Mouse (Mus musculus) T-helper 17 cell (primary cell): ENCODE measurements at regions not wholly inside any gene's neighbourhood (a gene's known extent, or its start where the extent isn't known, plus 50 kb on each side); places are given as distances from the start of the nearest gene placed in this dataset.
"Not testable (repeated sequence)": the region's sequence is repeated elsewhere in the genome, so short reads cannot be mapped to it uniquely, and the experiment has no call there.

ENCODE experiments used
- in situ Hi-C, 2 experiments: fragments of 300-600 bp; cut with MboI, MseI; formaldehyde crosslinking; loops; 1 replicate in 1 of 2; 2 replicates in 1 of 2; pipeline ENCODE4 v1.15.1; 2025; ENCODE audit warnings: high pct_unique_total_duplicates in 2 of 2

DNA sequence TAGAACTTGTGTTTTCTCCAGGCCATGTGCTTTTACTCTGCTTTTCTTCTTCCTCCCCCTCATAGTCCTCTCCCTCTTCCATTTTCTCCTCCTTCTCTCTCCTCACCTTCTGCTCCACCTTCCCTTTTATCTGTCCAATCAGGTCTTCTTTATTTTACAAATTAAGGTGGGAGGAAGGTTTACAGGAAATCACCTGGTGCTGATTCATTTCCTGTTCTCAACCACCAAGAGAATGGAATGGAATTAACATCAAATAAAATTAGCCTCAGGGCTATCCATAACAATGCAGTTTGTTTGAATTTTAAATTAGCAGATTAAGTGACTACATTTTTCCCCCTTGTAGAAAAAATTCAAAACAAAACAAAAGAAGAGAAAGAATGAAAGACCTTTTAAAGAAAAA lies 414.3 kb upstream of the Slc39a10 start:
- in situ Hi-C loops, result no loop called here

DNA sequence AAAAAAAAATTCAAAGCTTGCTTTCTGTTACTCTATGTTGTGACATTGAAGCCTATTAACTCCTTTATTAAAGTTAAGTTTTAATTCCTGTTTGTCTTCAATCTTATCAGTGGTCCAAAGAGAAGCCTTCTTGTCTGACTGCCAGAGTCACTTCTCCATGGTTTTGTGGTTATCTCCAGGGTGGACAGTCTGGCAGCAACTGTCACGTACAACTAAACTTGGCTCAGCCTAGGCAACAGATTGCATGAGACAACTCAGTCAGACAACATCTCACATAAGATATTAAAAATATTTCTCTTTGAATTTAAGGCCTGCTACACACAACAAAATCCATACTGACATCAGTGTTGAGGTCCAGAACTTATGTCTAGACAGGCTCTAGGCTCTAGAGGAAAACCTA lies 406.7 kb upstream of the Slc39a10 start:
- in situ Hi-C loops, result no loop called here

DNA sequence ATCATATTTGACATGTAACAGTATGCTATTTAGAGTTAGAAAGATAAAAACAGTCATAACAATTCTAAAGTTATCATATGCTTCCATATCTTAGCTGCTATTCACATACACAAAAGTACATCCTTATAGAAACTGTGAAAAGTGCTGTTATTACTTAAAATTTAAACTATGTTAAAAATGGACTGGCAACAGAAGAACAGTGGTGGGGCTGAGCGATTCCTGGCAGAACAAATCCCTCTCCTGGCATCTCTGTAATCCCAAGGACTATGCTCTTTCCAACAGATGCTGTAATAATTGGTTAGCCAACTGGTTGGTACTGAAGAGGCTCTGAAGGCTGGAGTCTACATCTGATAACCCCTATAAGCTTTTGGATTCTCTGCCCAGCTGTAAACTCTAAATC lies 393.0 kb upstream of the Slc39a10 start:
- in situ Hi-C loops, result loop anchor here in 1 of 2 experiments (10.0 kb wide), 2 partner anchors 1661 to 1929 kb away; no protein-coding TSS in a partner anchor

DNA sequence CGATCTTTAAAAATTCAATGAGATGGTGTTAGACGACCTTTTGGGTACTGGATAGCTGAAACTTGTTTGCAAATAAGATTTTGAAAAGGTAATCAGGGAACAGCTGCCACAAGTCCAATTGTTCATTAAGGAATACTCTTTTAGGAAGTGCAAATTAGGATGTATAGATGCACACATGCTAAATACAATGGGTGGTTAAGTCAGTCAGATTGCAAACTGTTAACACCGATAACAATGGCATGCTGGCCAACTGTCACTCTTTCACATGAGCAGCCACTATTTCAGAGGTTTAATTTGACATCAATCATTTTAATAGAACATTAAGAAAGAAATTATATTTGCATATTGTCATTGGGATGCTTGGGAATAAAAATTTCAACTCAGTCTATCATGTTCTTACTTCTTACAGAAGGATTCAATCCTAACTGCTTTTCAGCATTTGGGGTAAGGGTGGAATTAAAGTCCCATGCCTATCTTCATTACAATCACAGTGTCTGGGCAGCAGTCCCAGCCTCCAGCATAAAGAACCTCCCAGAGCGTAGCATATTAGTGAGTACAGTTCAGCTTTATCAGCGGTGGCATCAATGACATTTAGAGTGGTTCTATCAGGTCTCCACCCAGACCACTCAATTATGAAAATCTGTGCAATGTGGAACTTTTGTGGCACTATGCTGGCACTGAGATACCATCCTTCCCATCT lies 385.8 kb upstream of the Slc39a10 start:
- in situ Hi-C loops, result no loop called here

DNA sequence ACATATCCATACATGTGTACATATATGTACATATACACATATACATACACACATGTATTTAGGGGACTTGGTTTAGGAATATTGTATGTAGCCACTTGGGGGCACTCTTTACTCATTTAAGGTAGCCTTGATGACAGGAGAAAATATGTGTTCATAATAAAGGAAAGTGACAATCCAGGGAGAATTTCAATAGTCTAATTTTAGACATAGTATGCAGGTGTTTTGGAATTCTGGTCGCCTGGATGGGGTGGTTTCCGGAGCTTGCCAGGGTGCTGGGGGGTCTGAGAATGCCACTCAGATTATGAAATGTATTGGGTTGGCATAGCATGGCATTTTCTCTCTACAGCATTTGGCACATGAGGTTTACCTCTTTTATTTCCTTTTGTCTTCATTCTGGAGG lies 385.2 kb upstream of the Slc39a10 start:
- in situ Hi-C loops, result no loop called here

DNA sequence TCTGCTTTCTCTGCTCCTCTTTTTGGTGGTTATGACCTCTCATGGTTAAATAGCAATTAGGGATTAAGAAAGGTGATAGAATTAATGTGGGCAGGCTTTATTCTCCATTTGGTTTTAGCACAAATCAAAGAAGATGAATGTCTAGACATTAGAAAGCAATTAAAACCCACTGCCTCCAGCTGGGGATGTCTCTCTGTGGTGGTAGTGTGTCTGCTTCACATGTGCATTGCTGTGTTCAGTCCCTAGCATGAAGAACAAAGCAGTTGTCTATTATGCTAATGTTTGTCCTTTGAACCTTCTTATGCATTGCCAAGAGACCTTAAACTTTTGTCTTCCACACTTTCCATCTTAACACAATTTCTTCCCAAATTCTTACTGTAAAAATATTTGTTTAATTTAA lies 379.5 kb upstream of the Slc39a10 start:
- in situ Hi-C loops, result no loop called here

DNA sequence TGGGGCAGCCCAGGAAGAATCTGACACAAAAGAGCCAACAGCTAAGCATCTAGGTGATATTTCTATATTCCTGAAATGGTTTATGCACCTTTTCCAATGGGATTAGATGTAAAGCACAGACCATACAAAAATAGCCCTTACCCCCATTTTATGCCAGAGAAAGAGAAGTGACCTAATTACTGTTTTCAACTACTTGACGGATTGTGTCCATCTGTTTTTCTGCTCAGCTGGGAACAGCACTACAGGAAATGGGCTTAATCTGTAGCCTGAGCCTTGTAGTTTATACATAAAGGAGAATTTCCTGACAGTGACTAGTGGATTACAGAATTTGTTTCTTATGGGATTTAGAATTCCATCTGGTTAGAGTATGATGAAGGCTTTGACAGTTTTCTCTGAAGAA lies 371.0 kb upstream of the Slc39a10 start:
- in situ Hi-C loops, result no loop called here

DNA sequence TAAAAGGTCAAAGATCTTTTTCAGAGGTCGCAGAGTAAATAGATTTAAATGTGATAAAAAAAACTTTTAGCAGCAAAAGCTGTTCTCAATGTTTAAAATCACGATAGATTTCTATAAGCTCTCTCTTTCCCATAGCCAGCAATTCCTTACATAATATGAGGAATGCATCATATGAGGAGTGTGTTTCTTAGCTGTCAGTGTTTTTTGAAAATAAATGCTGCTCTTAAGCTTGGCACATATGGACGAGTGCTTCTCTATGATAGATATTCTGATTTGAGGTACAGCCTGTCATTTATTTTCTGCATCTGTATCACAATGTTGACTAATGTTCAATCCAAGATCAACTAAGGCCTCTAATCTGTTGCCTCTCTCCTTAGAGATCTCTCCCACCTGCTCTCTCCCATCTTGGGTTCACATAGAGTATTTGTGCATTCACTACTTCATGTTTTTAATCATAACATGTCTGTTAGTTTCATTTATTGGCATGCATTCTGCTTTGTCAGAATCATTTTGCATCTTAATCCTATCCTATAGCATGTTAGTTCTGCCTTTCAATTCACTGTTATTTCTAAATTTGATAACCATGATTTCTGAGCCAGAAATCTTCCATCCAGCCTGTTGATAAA lies 369.0 kb upstream of the Slc39a10 start:
- in situ Hi-C loops, result no loop called here

DNA sequence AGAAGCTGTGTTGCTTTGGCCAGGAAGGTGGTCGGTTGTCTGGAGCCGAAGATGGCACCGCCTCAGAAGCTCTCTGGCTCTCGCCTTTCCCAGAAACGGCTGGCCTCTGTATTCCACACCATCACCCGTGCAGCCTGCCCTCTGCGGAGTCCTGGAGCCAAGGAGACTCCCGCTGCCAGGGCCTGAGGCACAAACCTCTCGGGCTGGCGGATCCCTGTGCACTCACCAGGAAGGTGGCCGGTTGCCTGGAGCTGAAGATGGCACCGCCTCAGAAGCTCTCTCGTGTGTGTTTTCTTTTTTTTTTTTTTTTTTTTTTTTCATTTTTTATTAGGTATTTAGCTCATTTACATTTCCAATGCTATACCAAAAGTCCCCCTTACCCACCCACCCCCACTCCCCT lies 358.1 kb upstream of the Slc39a10 start:
- in situ Hi-C loops, result not testable (repeated sequence)

DNA sequence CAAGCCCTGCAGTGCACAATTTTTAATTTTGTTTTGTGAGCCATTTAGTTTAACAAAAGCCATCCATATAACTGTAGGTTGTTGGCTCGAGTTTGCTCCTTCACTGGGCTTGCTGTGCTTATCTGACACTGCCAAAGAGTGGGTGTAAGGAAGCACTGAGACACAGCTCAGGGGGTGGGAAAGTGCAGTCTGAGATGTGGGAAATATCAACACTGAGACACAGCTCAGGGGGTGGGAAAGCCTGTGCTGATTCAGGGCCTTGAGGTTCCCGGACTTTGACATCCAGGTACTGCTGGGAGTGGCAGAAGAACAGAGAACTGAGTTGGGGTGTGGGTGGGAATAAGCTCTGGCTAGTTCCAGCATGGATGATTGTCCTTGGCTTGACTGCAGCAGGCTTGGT lies 324.4 kb upstream of the Slc39a10 start:
- in situ Hi-C loops, result no loop called here

DNA sequence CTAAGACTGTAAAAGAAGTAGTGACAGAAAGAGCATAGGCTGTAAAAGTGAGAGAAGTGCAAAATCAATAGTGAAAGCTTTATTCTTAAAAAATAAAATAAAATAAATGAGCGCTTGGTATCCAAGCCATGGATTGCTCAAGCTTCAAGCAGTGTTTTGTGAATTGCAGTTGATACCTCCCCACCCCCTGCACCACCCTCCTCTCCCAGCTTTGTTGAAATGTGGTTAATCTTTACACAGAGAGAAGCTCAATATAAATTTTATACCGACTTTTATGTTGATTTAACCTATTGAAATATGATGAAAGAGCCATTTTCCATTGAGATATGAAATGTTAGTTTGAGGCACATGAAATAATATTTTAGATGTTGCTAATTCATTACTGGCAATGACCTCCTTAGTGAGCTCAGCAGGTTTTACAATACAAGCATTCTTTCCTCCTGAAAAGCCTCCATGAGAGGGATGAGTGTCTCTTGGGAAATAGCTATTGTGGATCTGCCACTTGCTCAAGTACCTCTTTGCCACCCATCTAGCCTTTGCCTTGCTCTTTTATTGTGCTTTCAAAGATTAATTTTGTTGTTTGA lies 323.9 kb upstream of the Slc39a10 start:
- in situ Hi-C loops, result no loop called here

DNA sequence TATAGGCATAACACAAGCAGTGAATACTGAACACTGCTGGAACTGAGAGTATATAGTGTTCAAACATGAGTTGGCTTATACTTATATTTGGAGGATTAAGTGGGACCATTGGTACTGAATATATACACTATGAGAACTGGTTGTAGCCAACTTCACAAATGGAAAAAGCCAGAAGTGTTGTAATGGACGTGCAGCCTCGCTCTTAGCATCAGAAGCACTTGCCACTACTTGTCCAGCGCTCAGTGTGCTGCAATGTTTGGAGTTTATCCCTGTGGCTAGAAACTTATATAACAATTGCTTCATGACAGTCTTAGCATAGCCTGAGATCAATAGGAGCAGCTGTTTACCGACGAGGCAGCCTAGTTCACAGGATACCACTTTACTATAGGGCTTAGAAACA lies 320.8 kb upstream of the Slc39a10 start:
- in situ Hi-C loops, result no loop called here

DNA sequence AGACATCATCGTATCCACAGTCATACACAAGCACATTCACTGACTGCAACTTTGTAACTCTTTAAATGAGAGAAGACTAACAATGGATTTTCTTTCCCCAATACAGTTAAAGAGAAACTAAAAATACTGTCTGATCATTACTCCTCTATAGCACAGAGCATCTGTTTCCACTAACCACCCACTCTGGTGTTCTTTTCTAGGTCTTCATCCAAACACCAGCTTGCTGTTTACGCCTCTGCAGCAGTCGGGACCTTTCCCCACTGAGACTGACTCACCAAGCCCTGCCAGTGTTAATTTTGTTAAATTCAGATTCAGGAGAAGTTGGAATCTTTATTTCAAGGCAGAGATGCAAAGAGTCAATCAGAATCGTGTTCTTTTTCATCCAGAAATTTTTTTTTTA lies 300.3 kb upstream of the Slc39a10 start:
- in situ Hi-C loops, result no loop called here

DNA sequence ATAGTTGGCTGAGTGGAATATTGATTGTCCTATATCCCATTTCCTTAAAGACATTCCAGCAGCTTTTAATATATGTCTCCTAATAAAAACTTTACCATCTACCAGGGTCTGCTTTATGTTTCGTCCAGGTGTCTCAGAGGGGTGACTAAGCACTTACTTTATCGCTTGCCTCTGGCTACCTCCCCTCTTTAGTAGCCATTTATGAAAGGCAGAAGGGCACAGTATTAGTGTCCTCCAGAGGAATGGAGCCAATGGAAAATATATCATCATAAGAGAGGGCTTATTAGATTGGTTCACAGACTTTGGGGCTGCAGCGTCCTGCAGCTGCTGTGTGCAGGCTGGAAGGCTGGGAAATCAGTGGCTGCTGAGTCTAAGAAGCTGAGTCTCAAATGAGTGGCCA lies 271.8 kb upstream of the Slc39a10 start:
- in situ Hi-C loops, result no loop called here

DNA sequence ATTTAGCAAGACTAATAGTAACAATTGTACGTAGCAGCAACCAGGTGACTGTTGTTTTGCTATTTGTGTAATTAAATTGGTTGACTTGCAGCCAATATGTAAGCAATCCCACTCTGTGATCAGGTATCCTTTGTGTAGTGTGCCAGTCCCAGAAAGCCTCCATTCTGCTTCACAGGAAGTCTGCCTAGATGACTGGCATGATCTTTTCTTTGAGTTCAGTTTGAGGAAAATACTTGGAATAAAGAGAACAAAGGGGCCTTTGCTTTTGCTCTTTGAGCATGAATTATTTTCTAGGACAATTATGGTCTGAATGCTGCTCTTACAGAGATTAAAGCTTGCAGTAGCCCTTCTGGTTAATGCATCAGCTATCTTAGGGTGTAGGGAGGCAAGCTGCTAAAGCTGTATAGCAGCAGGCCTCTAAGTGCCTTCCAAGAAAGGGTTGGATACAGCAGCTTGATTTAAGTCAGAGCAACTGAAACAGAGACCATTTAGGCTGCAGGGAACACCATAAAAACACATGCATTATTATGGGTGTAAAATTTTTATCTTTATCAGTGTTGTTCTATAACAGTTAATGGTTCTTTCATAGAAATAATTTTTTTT lies 271.3 kb upstream of the Slc39a10 start:
- in situ Hi-C loops, result no loop called here

DNA sequence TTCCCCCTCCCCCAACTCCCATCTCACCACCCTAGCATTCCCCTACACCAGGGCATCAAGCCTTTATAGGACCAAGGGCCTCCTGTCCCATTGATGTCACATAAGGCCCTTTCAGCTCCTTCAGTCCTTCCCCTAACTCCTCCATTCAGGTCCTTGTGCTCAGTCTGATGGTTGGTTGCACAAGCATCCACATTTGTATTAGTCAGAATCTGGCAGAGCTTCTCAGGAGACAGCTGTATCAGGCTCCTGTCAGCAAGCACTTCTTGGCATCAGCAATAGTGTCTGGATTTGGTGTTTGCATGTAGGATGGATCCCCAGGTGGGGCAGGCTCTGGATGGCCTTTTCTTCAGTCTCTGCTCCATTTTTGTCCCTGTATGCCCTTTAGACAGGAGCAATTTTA lies 237.4 kb upstream of the Slc39a10 start:
- in situ Hi-C loops, result not testable (repeated sequence)

DNA sequence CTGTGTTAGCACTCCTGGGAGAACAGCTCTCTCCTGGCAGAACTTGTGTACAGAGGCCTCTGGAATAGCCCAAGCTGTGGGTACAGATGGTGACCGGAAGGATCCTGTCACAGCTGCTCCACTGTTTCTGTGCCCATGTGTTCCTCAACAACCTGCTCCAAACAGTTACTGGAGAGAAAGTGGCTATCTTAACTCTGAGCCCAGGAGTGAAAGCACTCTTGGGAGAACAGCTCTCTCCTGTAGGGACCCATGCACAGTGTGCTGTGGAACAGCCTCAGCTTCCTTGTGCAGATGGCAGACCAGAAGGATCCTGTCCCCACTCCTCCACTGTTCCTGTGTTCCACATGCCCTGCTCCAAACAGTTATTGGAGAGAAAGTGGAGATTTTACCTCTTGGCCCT lies 227.0 kb upstream of the Slc39a10 start:
- in situ Hi-C loops, result no loop called here

DNA sequence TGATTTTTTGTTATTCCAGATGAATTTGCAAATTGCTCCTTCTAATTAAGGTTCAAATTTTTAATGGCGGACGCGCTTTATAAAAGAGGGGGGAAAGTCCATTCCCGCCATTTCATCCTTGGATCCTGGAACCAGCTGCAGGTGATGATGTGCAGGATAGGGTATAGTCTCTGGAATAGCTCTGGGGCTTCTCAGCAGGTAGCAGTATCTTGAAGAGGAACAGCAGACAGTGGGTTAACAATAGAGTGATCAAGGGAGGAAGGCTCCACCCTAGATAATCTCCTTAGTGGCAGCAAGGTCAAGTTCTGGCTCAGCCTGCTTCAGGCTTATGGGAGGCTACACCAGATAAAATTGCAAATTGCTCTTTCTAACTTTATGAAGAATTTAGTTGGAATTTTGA lies 224.0 kb upstream of the Slc39a10 start:
- in situ Hi-C loops, result not testable (repeated sequence)

DNA sequence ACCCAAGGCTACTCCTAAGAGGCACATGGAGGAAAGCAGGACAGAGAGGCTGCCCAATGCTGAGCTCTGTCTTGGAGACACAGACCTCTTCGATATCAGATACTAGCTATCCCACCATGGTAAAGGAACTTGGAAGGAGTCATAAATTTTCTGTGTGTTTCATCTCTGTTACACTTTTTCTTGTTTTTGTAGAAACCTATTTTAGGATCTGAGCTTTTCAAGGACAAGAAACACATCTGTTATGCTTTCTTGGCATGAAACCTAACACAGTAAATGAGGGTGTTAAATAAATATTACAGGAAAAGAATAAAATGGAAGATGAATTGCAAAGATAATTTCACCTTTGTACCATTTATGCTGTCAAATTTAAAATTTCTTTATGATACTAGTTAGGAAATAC lies 219.8 kb upstream of the Slc39a10 start:
- in situ Hi-C loops, result no loop called here

DNA sequence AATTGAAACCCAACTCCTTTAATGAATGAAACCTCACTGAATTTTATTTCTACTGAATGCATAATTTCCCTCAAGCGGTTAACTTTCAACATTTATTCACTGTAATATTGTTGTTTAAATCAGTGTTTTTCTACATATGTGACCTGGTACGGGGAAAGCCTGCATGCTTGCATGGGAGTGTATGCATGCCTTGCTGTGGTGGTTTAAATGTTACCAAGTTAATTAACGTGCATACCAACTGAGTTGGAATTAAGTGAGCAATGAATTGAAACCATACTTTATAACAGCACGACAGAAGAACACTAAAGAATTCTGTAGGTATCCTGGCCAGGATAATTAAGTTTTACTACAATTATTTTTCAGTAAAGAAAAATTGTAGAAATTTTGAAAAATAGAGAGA lies 211.4 kb upstream of the Slc39a10 start:
- in situ Hi-C loops, result no loop called here

DNA sequence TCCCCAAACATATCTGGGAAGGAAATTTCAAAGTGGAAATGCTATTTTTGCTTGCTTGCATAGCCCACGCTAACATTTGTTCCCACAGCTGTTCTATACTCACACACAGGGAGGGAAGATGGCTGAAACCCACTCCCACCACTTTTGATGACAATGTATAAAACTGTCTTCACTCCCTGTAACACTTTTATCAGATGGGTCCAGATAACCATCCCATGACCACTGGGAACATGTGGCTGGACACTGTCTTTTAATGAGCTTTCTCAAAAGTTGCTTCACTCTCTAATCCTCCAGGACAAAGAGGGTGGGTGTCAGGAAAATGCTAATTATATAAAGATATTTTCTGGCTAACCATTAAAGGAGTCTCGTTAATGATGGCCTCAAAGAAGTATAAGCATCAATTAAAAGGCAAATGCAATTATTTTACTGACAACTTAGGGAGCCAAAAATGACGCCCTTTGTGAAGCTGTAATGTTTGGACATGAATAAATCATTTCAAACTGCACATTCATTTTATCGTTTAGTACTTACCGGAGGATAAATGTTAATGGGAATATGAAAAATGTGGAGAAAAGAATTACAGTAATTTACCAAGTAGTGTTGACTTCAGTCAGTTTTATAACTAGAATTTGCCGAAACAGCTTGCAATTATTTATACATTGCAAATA lies 210.8 kb upstream of the Slc39a10 start:
- in situ Hi-C loops, result no loop called here
